Mouse (Mus musculus) CH12.LX (cell line): ENCODE measurements around the gene Sez6l2. TPM values are rescaled to one million over a fixed set of nuclear protein-coding genes. Genes with fewer than 3 reads are reported as not detected.

Experiments used
- DNase-seq: peaks from one replicate; pipeline ENCODE4 v3.0.0-alpha.2; 2013; ENCODE audit errors: extremely low read depth
- H3K27ac ChIP-seq: 2 replicates; pipeline ENCODE4 v1.5.1; 2012; ENCODE audit warnings: low read depth, mild to moderate bottlenecking, control low read depth, moderate library complexity; ENCODE audit not compliant: insufficient read depth
- H3K27me3 ChIP-seq: replicated peaks from 2 replicates; pipeline ENCODE3; 2012; ENCODE audit warnings: inconsistent platforms
- H3K36me3 ChIP-seq, 2 experiments: replicated peaks in 1 of 2; 2 replicates each; pipeline versions ENCODE3 to v1.6.1; 2012; ENCODE audit warnings: inconsistent platforms in 1 of 2, low read length in 1 of 2, mild to moderate bottlenecking in 1 of 2, mixed read lengths in 1 of 2, moderate library complexity in 1 of 2; ENCODE audit not compliant: control insufficient read depth in 1 of 2, insufficient read depth in 1 of 2
- H3K4me1 ChIP-seq, 2 experiments: 2 replicates each; pipeline ENCODE4 v1.6.1; 2012; ENCODE audit warnings: inconsistent platforms in 1 of 2, moderate library complexity in 1 of 2; ENCODE audit not compliant: insufficient read depth in 2 of 2, control insufficient read depth in 1 of 2
- H3K4me2 ChIP-seq: 2 replicates; pipeline ENCODE4 v1.6.1; 2012; ENCODE audit warnings: low read depth, mild to moderate bottlenecking, control low read depth; ENCODE audit not compliant: poor library complexity, insufficient read depth, severe bottlenecking
- H3K4me3 ChIP-seq, 3 experiments: fragments of 150-350 bp in 1 of 3; sonication (generic) in 1 of 3; replicated peaks in 1 of 3; 2 replicates each; pipeline versions ENCODE3 to v1.5.1; 2011 to 2012; ENCODE audit warnings: low read depth in 2 of 3, low read length in 2 of 3, mild to moderate bottlenecking in 2 of 3, moderate library complexity in 2 of 3, control low read depth in 1 of 3, improper control_type of control experiment in 1 of 3, inconsistent platforms in 1 of 3, mixed read lengths in 1 of 3; ENCODE audit not compliant: poor library complexity in 1 of 3
- H3K79me2 ChIP-seq: replicated peaks from 2 replicates; pipeline ENCODE4 v1.6.1; 2012; ENCODE audit warnings: mild to moderate bottlenecking, moderate library complexity; ENCODE audit not compliant: control insufficient read depth, poor library complexity, insufficient read depth, severe bottlenecking; ENCODE audit errors: extremely low read depth
- H3K9ac ChIP-seq: 2 replicates; pipeline ENCODE4 v1.6.1; 2012; ENCODE audit warnings: low read depth, mild to moderate bottlenecking, control low read depth, moderate library complexity; ENCODE audit not compliant: insufficient read depth
- H3K9me3 ChIP-seq: replicated peaks from 2 replicates; pipeline ENCODE3; 2012; ENCODE audit warnings: low read length, inconsistent platforms, mixed read lengths
- BHLHE40 ChIP-seq: IDR thresholded peaks from 2 replicates; pipeline ENCODE4 v1.6.1; 2011; ENCODE audit warnings: mild to moderate bottlenecking, low read depth, low read length, improper control_type of control experiment
- CHD2 ChIP-seq: IDR thresholded peaks from 2 replicates; pipeline ENCODE4 v1.6.1; 2011; ENCODE audit warnings: low read length, improper control_type of control experiment
- CTCF ChIP-seq, 2 experiments: IDR thresholded peaks in 1 of 2; conservative IDR thresholded peaks in 1 of 2; 2 replicates each; pipeline ENCODE4 v1.5.1; 2011 to 2012; ENCODE audit warnings: low read depth in 2 of 2, low read length in 2 of 2, improper control_type of control experiment in 1 of 2, inconsistent platforms in 1 of 2, mild to moderate bottlenecking in 1 of 2, moderate library complexity in 1 of 2
- E2F4 ChIP-seq: IDR thresholded peaks from 2 replicates; pipeline ENCODE4 v1.6.1; 2011; ENCODE audit warnings: low read depth, low read length, improper control_type of control experiment; ENCODE audit not compliant: insufficient replicate concordance
- ELF1 ChIP-seq: IDR thresholded peaks from 2 replicates; pipeline ENCODE4 v1.6.1; 2014; ENCODE audit warnings: low read depth, mild to moderate bottlenecking, inconsistent platforms, low read length, improper control_type of control experiment
- ETS1 ChIP-seq: conservative IDR thresholded peaks from 2 replicates; pipeline ENCODE4 v1.6.1; 2012; ENCODE audit warnings: low read depth, mild to moderate bottlenecking, inconsistent platforms, low read length, improper control_type of control experiment, moderate library complexity
- GABPA ChIP-seq: IDR thresholded peaks from 2 replicates; pipeline ENCODE4 v1.6.1; 2012; ENCODE audit warnings: low read depth, low read length, improper control_type of control experiment, inconsistent platforms; ENCODE audit not compliant: insufficient replicate concordance
- IRF4 ChIP-seq: IDR thresholded peaks from 2 replicates; pipeline ENCODE4 v1.6.1; 2014; ENCODE audit warnings: low read depth, mild to moderate bottlenecking, inconsistent platforms, low read length, improper control_type of control experiment
- JUND ChIP-seq: conservative IDR thresholded peaks from 2 replicates; pipeline ENCODE4 v1.6.1; 2011; ENCODE audit warnings: low read depth, low read length, improper control_type of control experiment
- MAFK ChIP-seq: IDR thresholded peaks from 2 replicates; pipeline ENCODE4 v1.6.1; 2011; ENCODE audit warnings: low read length, improper control_type of control experiment; ENCODE audit not compliant: insufficient replicate concordance
- MEF2A ChIP-seq: IDR thresholded peaks from 2 replicates; pipeline ENCODE4 v1.6.1; 2014; ENCODE audit warnings: low read depth, mild to moderate bottlenecking, inconsistent platforms, low read length, improper control_type of control experiment, borderline replicate concordance
- MXI1 ChIP-seq: IDR thresholded peaks from 2 replicates; pipeline ENCODE4 v1.6.1; 2011; ENCODE audit warnings: mild to moderate bottlenecking, low read depth, low read length, improper control_type of control experiment
- MYC ChIP-seq: IDR thresholded peaks from 2 replicates; pipeline ENCODE4 v1.6.1; 2011; ENCODE audit warnings: low read depth, mild to moderate bottlenecking, improper control_type of control experiment, low read length
- NELFE ChIP-seq: IDR thresholded peaks from 2 replicates; pipeline ENCODE4 v1.6.1; 2011; ENCODE audit warnings: low read depth, low read length, improper control_type of control experiment
- NRF1 ChIP-seq: IDR thresholded peaks from 2 replicates; pipeline ENCODE4 v1.6.1; 2014; ENCODE audit warnings: low read depth, mild to moderate bottlenecking, inconsistent platforms, low read length, improper control_type of control experiment, moderate library complexity
- PAX5 ChIP-seq: IDR thresholded peaks from 2 replicates; pipeline ENCODE4 v1.6.1; 2012; ENCODE audit warnings: low read length, inconsistent platforms, mixed read lengths
- POLR2A ChIP-seq: IDR thresholded peaks from 2 replicates; pipeline ENCODE4 v1.6.1; 2011; ENCODE audit warnings: low read depth, mild to moderate bottlenecking, improper control_type of control experiment, low read length
- POLR2AphosphoS2 ChIP-seq: IDR thresholded peaks from 2 replicates; pipeline ENCODE4 v1.6.1; 2011; ENCODE audit warnings: low read depth, low read length, improper control_type of control experiment
- SMC3 ChIP-seq: IDR thresholded peaks from 2 replicates; pipeline ENCODE4 v1.6.1; 2011; ENCODE audit warnings: low read depth, low read length, improper control_type of control experiment
- TBP ChIP-seq: conservative IDR thresholded peaks from 2 replicates; pipeline ENCODE4 v1.6.1; 2011; ENCODE audit warnings: low read depth, low read length, improper control_type of control experiment
- TCF12 ChIP-seq: IDR thresholded peaks from 2 replicates; pipeline ENCODE4 v1.6.1; 2014; ENCODE audit warnings: low read depth, mild to moderate bottlenecking, inconsistent platforms, low read length, improper control_type of control experiment
- USF1 ChIP-seq: IDR thresholded peaks from 2 replicates; pipeline ENCODE4 v1.6.1; 2014; ENCODE audit warnings: low read depth, mild to moderate bottlenecking, inconsistent platforms, low read length, improper control_type of control experiment
- USF2 ChIP-seq: conservative IDR thresholded peaks from 2 replicates; pipeline ENCODE4 v1.6.1; 2011; ENCODE audit warnings: low read depth, low read length, improper control_type of control experiment
- ZC3H11A ChIP-seq: IDR thresholded peaks from 2 replicates; pipeline ENCODE4 v1.6.1; 2012; ENCODE audit warnings: low read depth, mild to moderate bottlenecking, inconsistent platforms, low read length, improper control_type of control experiment
- ZKSCAN1 ChIP-seq: IDR thresholded peaks from 2 replicates; pipeline ENCODE4 v1.6.1; 2012; ENCODE audit warnings: low read depth, inconsistent platforms, low read length, improper control_type of control experiment, borderline replicate concordance
- ZMIZ1 ChIP-seq: IDR thresholded peaks from 2 replicates; pipeline ENCODE4 v1.6.1; 2012; ENCODE audit warnings: low read depth, mild to moderate bottlenecking, inconsistent platforms, low read length, improper control_type of control experiment
- ZNF384 ChIP-seq: IDR thresholded peaks from 2 replicates; pipeline ENCODE4 v1.6.1; 2012; ENCODE audit warnings: low read depth, low read length, improper control_type of control experiment, inconsistent platforms
- dilution Hi-C: fragments of 300-500 bp; cut with MboI; formaldehyde crosslinking; loops from 2 replicates; pipeline ENCODE4 v1.14.3; 2020; ENCODE audit warnings: low sequenced_read_pairs; ENCODE audit not compliant: extremely low pct_unique_long_range_greater_than_20kb, extremely low pct_ligation_motif_present
- in situ Hi-C: fragments of 300-500 bp; cut with MboI; formaldehyde crosslinking; loops from 3 replicates; pipeline ENCODE4 v1.14.3; 2019; ENCODE audit warnings: low sequenced_read_pairs, low pct_ligation_motif_present, low pct_unique_long_range_greater_than_20kb, mixed read lengths
- polyA plus RNA-seq: library from polyadenylated mRNA; unstranded; fragments of >175 nt; gene quantifications from 2 replicates; pipeline ENCODE4 v1.2.1, GENCODE M21; 2012; ENCODE audit warnings: low read depth; ENCODE audit not compliant: insufficient read length
- total RNA-seq, 2 experiments: library from RNA; depleted of rRNA; stranded (reverse); fragments of 300-350 nt in 1 of 2; fragments of >200 nt in 1 of 2; gene quantifications; 2 replicates each; pipeline ENCODE4 v1.2.3; 2012 to 2014

The Sez6l2 gene
- total and polyA plus RNA-seq, 3 experiments: 7.2 to 29.3 (median 9.9) TPM

- no peak for DNase-seq
- peaks cover 32 to 86% of the 10 kb centered on the region in 2 experiments for H3K36me3 ChIP-seq
- no peak within 1 kb of the TSS for H3K9ac ChIP-seq
- H3K27ac ChIP-seq: no peak within 1 kb of the TSS
- H3K9me3 ChIP-seq: peaks cover 6% of the 10 kb centered on the region
- TF ChIP-seq TCF12: no peak
- TF ChIP-seq NELFE: no peak
- no peak for TF ChIP-seq SMC3
- no peak for TF ChIP-seq IRF4
- no peak for TF ChIP-seq MXI1
- no peak for TF ChIP-seq NRF1
- no peak for TF ChIP-seq USF1
- no peak for TF ChIP-seq CHD2
- TF ChIP-seq ZC3H11A: no peak
- TF ChIP-seq MEF2A: no peak
- TF ChIP-seq ZNF384: no peak
- no peak for TF ChIP-seq PAX5
- no peak for TF ChIP-seq USF2
- TF ChIP-seq ZKSCAN1: no peak
- TF ChIP-seq, all 38 proteins: peak for 0
- Histone ChIP-seq H3K79me2 (no peaks in the 10 kb centered on the region), H3K4me3 (no peak within 1 kb of the TSS), H3K4me1 (peaks cover 10 to 62% of the 10 kb centered on the region in 2 experiments), H3K4me2 (no peak within 1 kb of the TSS), H3K27me3 (no peaks in the 10 kb centered on the region)
- dilution Hi-C loops (no loop called here), in situ Hi-C loops (loop anchor here (5.0 kb wide), 1 partner anchor 33 kb away; no protein-coding TSS in a partner anchor)
Measured at GRCm38 (mm10) chr7:126949403-126949792, 965 bp upstream of the Sez6l2 start, which contains the start of gene Asphd1. Asphd1 (minus strand) TSS chr7:126949582.

- peaks cover 10 to 65% of the 10 kb centered on the region in 2 experiments for H3K4me1 ChIP-seq
- TF ChIP-seq ZKSCAN1: no peak
- no peak for TF ChIP-seq E2F4
- no peak for TF ChIP-seq ELF1
- no peak for TF ChIP-seq MYC
- no peak for TF ChIP-seq NRF1
- no peak for TF ChIP-seq CTCF (conservative IDR thresholded peaks at IDR 0.05 in 1 of 2, IDR thresholded peaks at IDR 0.05 in 1 of 2; ENCODE audit: low read depth in 2 of 2, low read length in 2 of 2)
- no peak for TF ChIP-seq ETS1
- TF ChIP-seq CHD2: no peak
- no peak for TF ChIP-seq NELFE
- no peak for TF ChIP-seq GABPA
- no peak for TF ChIP-seq BHLHE40
- TF ChIP-seq TCF12: no peak
- TF ChIP-seq JUND: no peak
- TF ChIP-seq MAFK: no peak
- TF ChIP-seq POLR2AphosphoS2: no peak
- no peak for TF ChIP-seq ZMIZ1
- no peak for TF ChIP-seq POLR2A
- TF ChIP-seq TBP: no peak
- TF ChIP-seq, all 38 proteins: peak for 0
- dilution Hi-C loops (no loop called here), in situ Hi-C loops (no loop called here)
- Histone ChIP-seq H3K9me3 (peaks cover 6% of the 10 kb centered on the region), H3K4me3 (no peak overlapping the region), H3K36me3 (peaks cover 22 to 86% of the 10 kb centered on the region in 2 experiments), H3K27ac (no peak overlapping the region), H3K9ac (no peak overlapping the region), H3K4me2 (no peak overlapping the region), H3K27me3 (no peaks in the 10 kb centered on the region), H3K79me2 (no peaks in the 10 kb centered on the region)
- no peak for DNase-seq
Measured at GRCm38 (mm10) chr7:126950647-126951615, 568 bp downstream of the Sez6l2 start.
